Mouse (Mus musculus): ENCODE measurements around the gene Endou. TPM values are rescaled to one million over a fixed set of nuclear protein-coding genes. Genes with fewer than 3 reads are reported as not detected.

Gene Endou
- polyA plus RNA-seq, 1 experiment from 2014 or later, result 0.20 TPM

- no peak for ATAC-seq (ENCODE audit: insufficient read depth, low FRiP score, low TSS enrichment)
- WGBS, result 73% methylated on average over 15 of the region's 15 CpGs
- H3K9ac ChIP-seq (ENCODE audit: low read length), result no peak overlapping the region
- no peak for DNase-seq (ENCODE audit: low spot score)
- H3K27ac ChIP-seq (ENCODE audit: low read depth, low read length), result no peak overlapping the region
- no peak overlapping the region for H3K4me2 ChIP-seq (ENCODE audit: low read depth)
- H3K36me3 ChIP-seq (ENCODE audit: control insufficient read depth, insufficient read depth, low read length), result no peaks in the 10 kb centered on the region
- H3K27me3 ChIP-seq (ENCODE audit: control insufficient read depth, insufficient read depth, low read length), result no peaks in the 10 kb centered on the region
- H3K9me3 ChIP-seq (ENCODE audit: control insufficient read depth, low read length), result no peaks in the 10 kb centered on the region
- no peak overlapping the region for H3K4me3 ChIP-seq (ENCODE audit: low read depth, low read length)
- H3K4me1 ChIP-seq (ENCODE audit: control insufficient read depth, insufficient read depth, low read length), result peaks cover 4% of the 10 kb centered on the region; the same call in 1 of the 2 replicates
Observed at GRCm38 (mm10) chr15:97721008-97721701, 10.0 kb downstream of the Endou start.

DNA sequence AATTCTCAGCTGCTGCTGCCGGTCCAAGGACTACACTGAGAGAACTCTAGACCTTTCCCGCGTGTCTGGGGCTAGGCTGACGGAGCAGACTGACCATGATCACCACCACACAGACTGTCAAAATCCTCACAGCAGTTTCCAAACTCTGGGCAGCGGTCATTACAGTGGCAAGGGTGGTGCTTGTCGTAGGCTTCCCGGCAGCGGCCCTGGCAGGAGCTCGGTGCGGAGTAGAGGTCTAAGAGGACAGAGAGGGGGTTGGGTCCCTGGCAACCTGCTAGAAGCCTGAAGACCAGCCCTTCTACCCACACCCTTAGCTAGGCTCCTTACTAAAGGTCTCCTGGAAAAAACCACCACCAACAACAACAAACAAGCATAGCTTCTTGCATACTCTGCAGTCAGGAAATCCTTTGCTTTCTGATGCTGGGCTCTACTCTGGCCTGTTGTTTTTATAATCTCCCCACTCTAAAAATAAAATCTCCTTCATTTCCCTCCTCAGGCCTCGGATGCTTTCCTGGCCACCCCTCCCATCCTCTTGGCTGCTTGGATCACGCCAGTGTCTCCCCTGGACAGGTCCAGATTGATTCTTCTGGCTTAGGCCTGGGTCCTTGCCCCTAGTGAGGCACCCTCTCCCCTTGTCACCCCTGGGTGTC lies 11.0 kb downstream of the Endou start:
- peaks cover 4% of the 10 kb centered on the region; the same call in 1 of the 2 replicates for H3K4me1 ChIP-seq (ENCODE audit: control insufficient read depth, insufficient read depth, low read length)
- ATAC-seq (ENCODE audit: insufficient read depth, low FRiP score, low TSS enrichment) (no peak), DNase-seq (ENCODE audit: low spot score) (no peak)
- 82% methylated on average over 12 of the region's 12 CpGs for WGBS
- H3K27me3 ChIP-seq (ENCODE audit: control insufficient read depth, insufficient read depth, low read length), result no peaks in the 10 kb centered on the region
- no peaks in the 10 kb centered on the region for H3K9me3 ChIP-seq (ENCODE audit: control insufficient read depth, low read length)
- no peak overlapping the region for H3K27ac ChIP-seq (ENCODE audit: low read depth, low read length)
- H3K4me2 ChIP-seq (ENCODE audit: low read depth), result no peak overlapping the region
- H3K4me3 ChIP-seq (ENCODE audit: low read depth, low read length), result no peak overlapping the region
- H3K9ac ChIP-seq (ENCODE audit: low read length), result no peak overlapping the region
- H3K36me3 ChIP-seq (ENCODE audit: control insufficient read depth, insufficient read depth, low read length), result no peaks in the 10 kb centered on the region

DNA sequence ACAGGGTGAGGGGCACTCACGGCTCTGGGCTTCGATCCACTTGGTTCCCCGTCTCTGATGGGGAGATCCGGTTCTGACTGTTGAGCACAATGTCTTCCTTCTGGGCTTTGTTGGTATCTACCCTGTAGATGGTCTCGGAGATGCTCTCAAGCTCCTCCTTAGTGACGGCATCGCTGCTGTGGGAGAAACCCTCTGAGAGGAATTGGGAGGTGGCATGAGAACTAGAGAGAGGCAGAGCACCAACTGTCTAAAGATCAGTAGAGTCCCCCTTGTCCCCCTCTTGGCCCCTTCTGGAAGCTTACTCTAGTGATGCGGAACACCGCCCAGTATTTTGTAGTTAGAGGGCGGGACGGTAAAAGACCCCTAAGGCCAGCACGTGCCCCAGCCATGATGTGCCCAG lies 11.6 kb downstream of the Endou start:
- Histone ChIP-seq H3K9me3 (ENCODE audit: control insufficient read depth, low read length) (no peaks in the 10 kb centered on the region), H3K4me3 (ENCODE audit: low read depth, low read length) (no peak overlapping the region), H3K36me3 (ENCODE audit: control insufficient read depth, insufficient read depth, low read length) (no peaks in the 10 kb centered on the region), H3K27ac (ENCODE audit: low read depth, low read length) (no peak overlapping the region), H3K9ac (ENCODE audit: low read length) (no peak overlapping the region), H3K27me3 (ENCODE audit: control insufficient read depth, insufficient read depth, low read length) (no peaks in the 10 kb centered on the region), H3K4me1 (ENCODE audit: control insufficient read depth, insufficient read depth, low read length) (peaks cover 4% of the 10 kb centered on the region; the same call in 1 of the 2 replicates), H3K4me2 (ENCODE audit: low read depth) (no peak overlapping the region)
- no peak for ATAC-seq (ENCODE audit: insufficient read depth, low FRiP score, low TSS enrichment)
- DNase-seq (ENCODE audit: low spot score), result no peak
- 91% methylated on average over 12 of the region's 12 CpGs for WGBS

DNA sequence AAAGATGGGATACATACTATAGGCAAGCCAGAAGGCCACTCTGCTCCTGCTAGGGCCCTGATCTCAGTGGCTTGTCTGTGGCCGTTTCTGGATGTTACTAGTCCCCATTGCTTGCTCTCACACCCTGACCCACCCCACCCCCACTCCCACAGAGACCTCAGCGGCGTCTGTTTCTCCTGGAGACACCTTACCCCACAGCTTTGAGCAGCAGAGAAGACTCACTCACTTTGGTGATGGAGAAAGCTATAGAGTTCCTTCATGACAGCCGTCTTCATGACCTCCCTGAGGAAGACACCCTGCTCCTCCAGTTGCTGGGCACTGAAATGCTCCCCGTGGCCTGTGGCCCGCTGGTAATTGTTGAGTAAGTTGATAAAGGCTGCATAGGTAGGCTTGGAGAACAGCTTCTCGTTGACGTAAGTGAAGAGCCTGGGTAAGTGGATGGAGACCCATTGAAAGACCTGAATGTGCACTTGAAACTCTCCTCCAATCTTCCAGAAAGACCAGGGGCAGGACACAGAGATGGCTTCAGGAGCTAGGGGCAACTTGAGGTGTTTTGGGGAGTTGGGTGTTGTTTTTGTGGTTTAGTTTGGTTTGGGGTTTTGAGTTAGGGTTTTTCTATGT lies 12.5 kb downstream of the Endou start:
- Histone ChIP-seq H3K9me3 (ENCODE audit: control insufficient read depth, low read length) (no peaks in the 10 kb centered on the region), H3K9ac (ENCODE audit: low read length) (no peak overlapping the region), H3K4me1 (ENCODE audit: control insufficient read depth, insufficient read depth, low read length) (peaks cover 4% of the 10 kb centered on the region; the same call in 1 of the 2 replicates), H3K36me3 (ENCODE audit: control insufficient read depth, insufficient read depth, low read length) (no peaks in the 10 kb centered on the region), H3K4me2 (ENCODE audit: low read depth) (no peak overlapping the region), H3K27ac (ENCODE audit: low read depth, low read length) (no peak overlapping the region), H3K27me3 (ENCODE audit: control insufficient read depth, insufficient read depth, low read length) (no peaks in the 10 kb centered on the region), H3K4me3 (ENCODE audit: low read depth, low read length) (no peak overlapping the region)
- 83% methylated on average over 8 of the region's 8 CpGs for WGBS
- DNase-seq (ENCODE audit: low spot score) (no peak), ATAC-seq (ENCODE audit: insufficient read depth, low FRiP score, low TSS enrichment) (no peak)

GRCm38 (mm10) chr15:97717861-97718534 lies 13.1 kb downstream of the Endou start:
- H3K9ac ChIP-seq (ENCODE audit: low read length), result no peak overlapping the region
- H3K9me3 ChIP-seq (ENCODE audit: control insufficient read depth, low read length), result no peaks in the 10 kb centered on the region
- 35% methylated on average over 12 of the region's 12 CpGs for WGBS
- peaks cover 4% of the 10 kb centered on the region; the same call in 1 of the 2 replicates for H3K4me1 ChIP-seq (ENCODE audit: control insufficient read depth, insufficient read depth, low read length)
- H3K4me2 ChIP-seq (ENCODE audit: low read depth), result no peak overlapping the region
- DNase-seq (ENCODE audit: low spot score) (peak; percentile 62), ATAC-seq (ENCODE audit: insufficient read depth, low FRiP score, low TSS enrichment) (no peak)
- H3K27me3 ChIP-seq (ENCODE audit: control insufficient read depth, insufficient read depth, low read length), result no peaks in the 10 kb centered on the region
- no peaks in the 10 kb centered on the region for H3K36me3 ChIP-seq (ENCODE audit: control insufficient read depth, insufficient read depth, low read length)
- no peak overlapping the region for H3K27ac ChIP-seq (ENCODE audit: low read depth, low read length)
- H3K4me3 ChIP-seq (ENCODE audit: low read depth, low read length), result no peak overlapping the region

GRCm38 (mm10) chr15:97716782-97717181 lies 14.4 kb downstream of the Endou start:
- 91% methylated on average over 11 of the region's 11 CpGs for WGBS
- ATAC-seq (ENCODE audit: insufficient read depth, low FRiP score, low TSS enrichment) (no peak), DNase-seq (ENCODE audit: low spot score) (no peak)
- no peaks in the 10 kb centered on the region for H3K27me3 ChIP-seq (ENCODE audit: control insufficient read depth, insufficient read depth, low read length)
- H3K4me3 ChIP-seq (ENCODE audit: low read depth, low read length), result no peak overlapping the region
- H3K27ac ChIP-seq (ENCODE audit: low read depth, low read length), result no peak overlapping the region
- H3K36me3 ChIP-seq (ENCODE audit: control insufficient read depth, insufficient read depth, low read length), result no peaks in the 10 kb centered on the region
- H3K4me2 ChIP-seq (ENCODE audit: low read depth), result no peak overlapping the region
- peaks cover 4% of the 10 kb centered on the region; the same call in 1 of the 2 replicates for H3K4me1 ChIP-seq (ENCODE audit: control insufficient read depth, insufficient read depth, low read length)
- H3K9me3 ChIP-seq (ENCODE audit: control insufficient read depth, low read length), result no peaks in the 10 kb centered on the region
- no peak overlapping the region for H3K9ac ChIP-seq (ENCODE audit: low read length)

DNA sequence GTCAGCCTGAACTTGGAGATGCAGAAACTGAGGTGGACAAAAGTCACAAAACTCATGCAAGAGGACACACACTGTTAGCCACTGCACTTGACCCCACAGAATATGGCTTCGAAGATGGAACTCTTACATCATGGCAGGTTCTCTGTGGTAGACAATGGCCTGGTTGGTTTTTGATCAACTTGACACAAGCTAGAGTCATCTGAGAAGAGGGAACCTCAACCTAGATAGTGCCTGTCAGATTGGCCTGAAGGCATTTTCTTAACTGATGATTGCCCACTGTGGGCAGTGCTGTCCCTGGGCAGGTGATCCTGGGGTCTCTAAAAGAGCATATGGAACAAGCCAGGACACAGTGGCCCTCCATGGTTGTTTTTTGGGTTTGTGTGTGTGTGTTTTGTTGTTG lies 15.4 kb downstream of the Endou start:
- Histone ChIP-seq H3K4me1 (ENCODE audit: control insufficient read depth, insufficient read depth, low read length) (no peaks in the 10 kb centered on the region), H3K9ac (ENCODE audit: low read length) (no peak overlapping the region), H3K27me3 (ENCODE audit: control insufficient read depth, insufficient read depth, low read length) (no peaks in the 10 kb centered on the region), H3K4me3 (ENCODE audit: low read depth, low read length) (no peak overlapping the region), H3K36me3 (ENCODE audit: control insufficient read depth, insufficient read depth, low read length) (no peaks in the 10 kb centered on the region), H3K9me3 (ENCODE audit: control insufficient read depth, low read length) (no peaks in the 10 kb centered on the region), H3K27ac (ENCODE audit: low read depth, low read length) (no peak overlapping the region), H3K4me2 (ENCODE audit: low read depth) (no peak overlapping the region)
- 93% methylated on average over 1 of the region's 1 CpGs for WGBS
- no peak for DNase-seq (ENCODE audit: low spot score)
- ATAC-seq (ENCODE audit: insufficient read depth, low FRiP score, low TSS enrichment), result no peak

DNA sequence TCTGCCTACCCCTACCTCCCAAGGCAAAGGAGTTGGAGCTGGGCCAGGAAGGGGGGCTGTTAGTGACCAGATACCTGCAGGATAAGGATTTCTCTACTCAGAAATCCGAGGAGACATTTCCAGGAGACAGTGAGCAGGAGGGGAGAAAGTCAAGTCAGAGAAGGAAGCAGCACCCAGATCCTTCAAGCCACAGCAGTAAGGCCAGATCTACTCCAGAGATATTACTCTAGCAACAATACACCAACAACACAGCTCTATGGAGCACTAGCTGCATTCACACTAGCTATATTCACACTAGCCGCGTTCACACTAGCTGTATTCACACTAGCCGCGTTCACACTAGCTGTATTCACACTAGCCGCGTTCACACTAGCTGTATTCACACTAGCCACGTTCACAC lies 16.1 kb downstream of the Endou start:
- H3K4me1 ChIP-seq (ENCODE audit: control insufficient read depth, insufficient read depth, low read length), result no peaks in the 10 kb centered on the region
- no peak overlapping the region for H3K27ac ChIP-seq (ENCODE audit: low read depth, low read length)
- no peaks in the 10 kb centered on the region for H3K9me3 ChIP-seq (ENCODE audit: control insufficient read depth, low read length)
- H3K9ac ChIP-seq (ENCODE audit: low read length), result no peak overlapping the region
- H3K27me3 ChIP-seq (ENCODE audit: control insufficient read depth, insufficient read depth, low read length), result no peaks in the 10 kb centered on the region
- no peaks in the 10 kb centered on the region for H3K36me3 ChIP-seq (ENCODE audit: control insufficient read depth, insufficient read depth, low read length)
- no peak for ATAC-seq (ENCODE audit: insufficient read depth, low FRiP score, low TSS enrichment)
- WGBS, result 94% methylated on average over 8 of the region's 8 CpGs
- H3K4me2 ChIP-seq (ENCODE audit: low read depth), result no peak overlapping the region
- no peak for DNase-seq (ENCODE audit: low spot score)
- H3K4me3 ChIP-seq (ENCODE audit: low read depth, low read length), result no peak overlapping the region

Data from neural tube, embryonic 11.5 days (tissue).